Comparison of ENCODE assay signal across 11 mouse cellular contexts in genomic region chr9:84114254-84114653, GRCm38 (mm10).
DNase-seq lines count a peak whose midpoint lies in the region; ATAC-seq lines count a peak whose summit lies in the region.
"Had no signal": no experiment of that assay in that cellular context is flagged by ENCODE, and none has a peak within 500 bp of the region (broad histone marks: within the 10 kb centered on the region; RNA-seq: fewer than 3 reads in every experiment).

No protein-coding gene starts in this region.

- DNase-seq in heart, postnatal 4 days, result no peak
- DNase-seq in neural tube, embryonic 10.5 days (ENCODE audit: extremely low spot score, low spot score), result no peak
- no peak for DNase-seq in left cerebral cortex, adult 9 months (ENCODE audit: low spot score in 2 of 2)
- DNase-seq in c-Kit-positive CD71-positive TER-119-positive erythroid progenitor cells, embryonic 14.5 days (ENCODE audit: low spot score), result no peak
- DNase-seq: thymus, postnatal 14 days had no signal

- H3K36me3 ChIP-seq in heart, embryonic 16.5 days (ENCODE audit: control insufficient read depth, insufficient read depth), result no peaks in the 10 kb centered on the region
- no peaks in the 10 kb centered on the region for H3K36me3 ChIP-seq in neural tube, embryonic 13.5 days
- H3K36me3 ChIP-seq in limb, embryonic 12.5 days, result no peaks in the 10 kb centered on the region
- H3K36me3 ChIP-seq: forebrain, embryonic 10.5 days; neural tube, embryonic 12.5 days had no signal

- H3K27ac ChIP-seq in heart, embryonic 16.5 days (ENCODE audit: low read length), result no peak overlapping the region
- H3K27ac ChIP-seq in neural tube, embryonic 13.5 days (replicated peaks), result no peak overlapping the region
- H3K27ac ChIP-seq in limb, embryonic 12.5 days, result peak overlapping the region; percentile 56; the same call in 1 of the 2 replicates
- H3K27ac ChIP-seq: forebrain, embryonic 10.5 days; neural tube, embryonic 12.5 days had no signal

- no peaks in the 10 kb centered on the region for H3K9me3 ChIP-seq in heart, embryonic 16.5 days (replicated peaks; ENCODE audit: control insufficient read depth, low read length)
- no peaks in the 10 kb centered on the region for H3K9me3 ChIP-seq in neural tube, embryonic 13.5 days
- no peaks in the 10 kb centered on the region for H3K9me3 ChIP-seq in limb, embryonic 12.5 days
- H3K9me3 ChIP-seq: forebrain, embryonic 10.5 days; neural tube, embryonic 12.5 days had no signal

- peaks cover 12% of the 10 kb centered on the region for H3K4me1 ChIP-seq in heart, embryonic 16.5 days (ENCODE audit: control insufficient read depth, insufficient read depth, low read length)
- H3K4me1 ChIP-seq in neural tube, embryonic 13.5 days (replicated peaks), result peaks cover 17% of the 10 kb centered on the region
- peaks cover 33% of the 10 kb centered on the region for H3K4me1 ChIP-seq in limb, embryonic 12.5 days (replicated peaks)

- WGBS in heart, embryonic 16.5 days, result 61% methylated on average over 13 of the region's 13 CpGs
- WGBS in neural tube, embryonic 13.5 days, result 70% methylated on average over 13 of the region's 13 CpGs
- WGBS in limb, embryonic 12.5 days, result 27% methylated on average over 13 of the region's 13 CpGs

- ATAC-seq in heart, embryonic 16.5 days (replicated peaks; ENCODE audit: extremely low read depth, insufficient read depth, low FRiP score), result no peak
- no peak for ATAC-seq in neural tube, embryonic 13.5 days (ENCODE audit: low read depth)
- ATAC-seq in limb, embryonic 12.5 days (ENCODE audit: insufficient number of reproducible peaks, insufficient read depth, low FRiP score, low TSS enrichment, low read depth), result no peak
- ATAC-seq in inflammation-experienced regulatory T-cells, adult 6 months, result no peak

- peak overlapping the region; percentile 15; the same call in 1 of the 2 replicates for H3K4me3 ChIP-seq in heart, embryonic 16.5 days (ENCODE audit: low read length)
- H3K4me3 ChIP-seq in neural tube, embryonic 13.5 days, result no peak overlapping the region
- peak overlapping the region; percentile 36 for H3K4me3 ChIP-seq in limb, embryonic 12.5 days (replicated peaks)
- H3K4me3 ChIP-seq: forebrain, embryonic 10.5 days; neural tube, embryonic 12.5 days had no signal

- H3K9ac ChIP-seq in heart, embryonic 16.5 days (ENCODE audit: low read length), result no peak overlapping the region
- no peak overlapping the region for H3K9ac ChIP-seq in neural tube, embryonic 13.5 days
- H3K9ac ChIP-seq in limb, embryonic 12.5 days (replicated peaks), result peak overlapping the region; percentile 54
- H3K9ac ChIP-seq: neural tube, embryonic 12.5 days had no signal

- H3K27me3 ChIP-seq in heart, embryonic 16.5 days (ENCODE audit: control insufficient read depth, insufficient read depth, low read length), result no peaks in the 10 kb centered on the region
- no peaks in the 10 kb centered on the region for H3K27me3 ChIP-seq in neural tube, embryonic 13.5 days
- no peaks in the 10 kb centered on the region for H3K27me3 ChIP-seq in limb, embryonic 12.5 days
- H3K27me3 ChIP-seq: neural tube, embryonic 12.5 days had no signal

- peak overlapping the region; percentile 6 for H3K4me2 ChIP-seq in heart, embryonic 16.5 days (ENCODE audit: low read depth, low read length)
- H3K4me2 ChIP-seq in neural tube, embryonic 13.5 days, result peak overlapping the region; percentile 20; the same call in 1 of the 2 replicates
- H3K4me2 ChIP-seq in limb, embryonic 12.5 days, result peak overlapping the region; percentile 59
- H3K4me2 ChIP-seq: neural tube, embryonic 12.5 days had no signal

Comparison
In these comparisons a context has a peak if more than half of its experiments do, and no peak if none do; other contexts are left out.
1. H3K4me2 ChIP-seq: peak in every context shown above with its lines; median percentile 59 in limb, embryonic 12.5 days; 20 in neural tube, embryonic 13.5 days; 6 in heart, embryonic 16.5 days.